ENCODE assay signal across 9 mouse cellular contexts in genomic region chr5:144988340-144989060, GRCm38 (mm10). TPM values are rescaled to one million over a fixed set of nuclear protein-coding genes. Genes with fewer than 3 reads are reported as not detected.
A peak's percentile ranks its signal among the peaks of the same experiment; 100 is the strongest.
DNase-seq lines count a peak whose midpoint lies in the region; ATAC-seq lines count a peak whose summit lies in the region.
"Had no signal": no experiment of that assay in that cellular context is flagged by ENCODE, and none has a peak within 500 bp of the region (broad histone marks: within the 10 kb centered on the region; RNA-seq: fewer than 3 reads in every experiment).

No protein-coding gene starts in this region.

- 59% methylated on average over 9 of the region's 9 CpGs for WGBS in limb, embryonic 11.5 days

- peak; percentile 34; the same call in 1 of the 2 replicates for ATAC-seq in granulocyte monocyte progenitor cell, adult 5-6 weeks (replicated peaks; ENCODE audit: poor library complexity, severe bottlenecking)
- ATAC-seq in limb, embryonic 11.5 days (ENCODE audit: insufficient number of reproducible peaks, low FRiP score, low TSS enrichment, low read depth), result no peak

- no peak overlapping the region for H3K4me2 ChIP-seq in limb, embryonic 11.5 days (ENCODE audit: low read depth, severe bottlenecking)
- H3K4me2 ChIP-seq: heart, embryonic 13.5 days had no signal

- H3K4me1 ChIP-seq in limb, embryonic 11.5 days (ENCODE audit: control insufficient read depth, insufficient read depth, low read length), result no peaks in the 10 kb centered on the region

- no peak overlapping the region for H3K4me3 ChIP-seq in limb, embryonic 11.5 days (ENCODE audit: low read depth, low read length)
- H3K4me3 ChIP-seq: heart, embryonic 13.5 days had no signal

- H3K9me3 ChIP-seq in limb, embryonic 11.5 days (ENCODE audit: control insufficient read depth, low read length), result no peaks in the 10 kb centered on the region

- H3K27me3 ChIP-seq in limb, embryonic 11.5 days (ENCODE audit: control insufficient read depth, insufficient read depth, low read length), result no peaks in the 10 kb centered on the region
- H3K27me3 ChIP-seq: heart, embryonic 13.5 days had no signal

- H3K9ac ChIP-seq in limb, embryonic 11.5 days (ENCODE audit: low read length), result no peak overlapping the region
- H3K9ac ChIP-seq: heart, embryonic 13.5 days had no signal

- peak; percentile 38 for DNase-seq in urinary bladder, postnatal 14 days (ENCODE audit: low spot score)
- DNase-seq in urinary bladder, postnatal 10 days (ENCODE audit: low spot score), result no peak
- peak; percentile 39 for DNase-seq in cerebellum, adult 8-10 months
- peak; percentile 62 for DNase-seq in kidney, adult 9 months
- DNase-seq in limb, embryonic 11.5 days (ENCODE audit: low spot score), result peak; percentile 55
- DNase-seq in retina, adult 2 months (ENCODE audit: low read depth, low spot score), result peak; percentile 28
- no peak for DNase-seq in spleen, postnatal 4 days (ENCODE audit: low spot score in 2 of 2)

- H3K36me3 ChIP-seq in limb, embryonic 11.5 days (ENCODE audit: control insufficient read depth, insufficient read depth, low read length), result no peaks in the 10 kb centered on the region
- H3K36me3 ChIP-seq: heart, embryonic 13.5 days had no signal

- H3K27ac ChIP-seq in limb, embryonic 11.5 days (replicated peaks; ENCODE audit: low read depth, low read length), result no peak overlapping the region
- H3K27ac ChIP-seq: heart, embryonic 13.5 days had no signal

RNA-seq across cellular contexts. Expression of gene Smurf1, which starts 22.9 kb away (rescaled TPM):
- total RNA-seq in granulocyte monocyte progenitor cell, adult 5-6 weeks (2014; fragmentation: Nextera tagmentation), result 2.0 and 5.9 TPM in 2 replicates
- total RNA-seq in granulocyte monocyte progenitor cell, adult 5-6 weeks (2017), result 3.4 and 4.6 TPM in 2 replicates
- 20.1 and 22.4 TPM in 2 replicates for polyA plus RNA-seq in limb, embryonic 11.5 days (2014; fragmentation: Nextera tagmentation; extraction: Ambion mirVana)

RNA-seq across cellular contexts. Expression of gene Gm4871, which starts 44.1 kb away (rescaled TPM):
- not detected in 2 replicates for total RNA-seq in granulocyte monocyte progenitor cell, adult 5-6 weeks (2014; fragmentation: Nextera tagmentation)
- not detected in 2 replicates for total RNA-seq in granulocyte monocyte progenitor cell, adult 5-6 weeks (2017)
- not detected in 2 replicates for polyA plus RNA-seq in limb, embryonic 11.5 days (2014; fragmentation: Nextera tagmentation; extraction: Ambion mirVana)
- polyA plus RNA-seq: heart, embryonic 13.5 days had no signal

RNA-seq across cellular contexts. Expression of gene 1700018F24Rik, which starts 54.3 kb away (rescaled TPM):
- not detected in 2 replicates for total RNA-seq in granulocyte monocyte progenitor cell, adult 5-6 weeks (2014; fragmentation: Nextera tagmentation)
- not detected in 2 replicates for total RNA-seq in granulocyte monocyte progenitor cell, adult 5-6 weeks (2017)
- not detected in 2 replicates for polyA plus RNA-seq in limb, embryonic 11.5 days (2014; fragmentation: Nextera tagmentation; extraction: Ambion mirVana)
- polyA plus RNA-seq: heart, embryonic 13.5 days had no signal

Comparison
In these comparisons a context has a peak if more than half of its experiments do, and no peak if none do; other contexts are left out.
1. DNase-seq: peak in urinary bladder, postnatal 14 days (single experiment), cerebellum, adult 8-10 months (single experiment), kidney, adult 9 months (single experiment), limb, embryonic 11.5 days (single experiment) and retina, adult 2 months (single experiment); none in urinary bladder, postnatal 10 days (single experiment) and spleen, postnatal 4 days (0 of 2).